Mouse (Mus musculus) thymus, adult 2 months (tissue): ENCODE measurements around the gene Chn2. TPM values are rescaled to one million over a fixed set of nuclear protein-coding genes. Genes with fewer than 3 reads are reported as not detected.
"Not testable (repeated sequence)": the region's sequence is repeated elsewhere in the genome, so short reads cannot be mapped to it uniquely, and the experiment has no call there.

Experiments
- DNase-seq: peaks from one replicate; pipeline ENCODE4 v3.0.0; 2021
- H3K27ac ChIP-seq: fragments of 200-500 bp; 2 replicates; pipeline ENCODE4 v1.5.1; 2012; ENCODE audit warnings: low read length, control low read depth; ENCODE audit not compliant: control insufficient read depth, insufficient read depth
- H3K27me3 ChIP-seq: fragments of 200-500 bp; 2 replicates; pipeline ENCODE4 v1.6.1; 2012; ENCODE audit warnings: mild to moderate bottlenecking, low read length, moderate library complexity, mixed read lengths; ENCODE audit not compliant: control insufficient read depth, insufficient read depth
- H3K36me3 ChIP-seq: fragments of 200-500 bp; 2 replicates; pipeline ENCODE4 v1.6.1; 2012; ENCODE audit warnings: mild to moderate bottlenecking, low read length, moderate library complexity; ENCODE audit not compliant: control insufficient read depth, insufficient read depth
- H3K4me1 ChIP-seq: fragments of 200-500 bp; replicated peaks from 2 replicates; pipeline ENCODE4 v1.6.1; 2012; ENCODE audit warnings: low read length; ENCODE audit not compliant: control insufficient read depth, insufficient read depth
- H3K4me3 ChIP-seq: fragments of 200-500 bp; 2 replicates; pipeline ENCODE4 v1.5.1; 2012; ENCODE audit warnings: mild to moderate bottlenecking, low read length, control low read depth, moderate library complexity; ENCODE audit not compliant: control insufficient read depth, insufficient read depth
- CTCF ChIP-seq: fragments of 200-500 bp; IDR thresholded peaks from 2 replicates; pipeline ENCODE4 v1.5.1; 2012; ENCODE audit warnings: mild to moderate bottlenecking, control low read depth, low read length, moderate library complexity, borderline replicate concordance; ENCODE audit not compliant: control insufficient read depth, poor library complexity, insufficient read depth; ENCODE audit errors: extremely low read depth
- POLR2A ChIP-seq: fragments of 200-500 bp; IDR thresholded peaks from 2 replicates; pipeline ENCODE4 v1.6.1; 2012; ENCODE audit warnings: mild to moderate bottlenecking, low read length, control low read depth, moderate library complexity; ENCODE audit not compliant: control insufficient read depth, poor library complexity, insufficient read depth; ENCODE audit errors: extremely low read depth
- WGBS: fragments of 180-500 bp; shearing (Covaris S2); methylation state at CpG from one replicate; pipeline ENCODE4 v1.1.7; 2018; 5-methylcytosine and 5-hydroxymethylcytosine counted together
- polyA plus RNA-seq: library from polyadenylated mRNA; depleted of rRNA; stranded (reverse); fragments of >200 nt; gene quantifications from 2 replicates; pipeline ENCODE4 v1.2.3, GENCODE M21; 2012

The Chn2 gene
- polyA plus RNA-seq, 1 experiment = 7.6 TPM

GRCm38 (mm10) chr6:54171385-54171784 lies 132.0 kb downstream of the Chn2 start:
- Histone ChIP-seq H3K27me3 (no peaks in the 10 kb centered on the region), H3K36me3 (no peaks in the 10 kb centered on the region), H3K4me3 (no peak overlapping the region), H3K27ac (no peak overlapping the region), H3K4me1 (no peaks in the 10 kb centered on the region)
- WGBS = 96% methylated on average over 6 of the region's 6 CpGs
- no peak for DNase-seq
- TF ChIP-seq CTCF = no peak
- TF ChIP-seq POLR2A = no peak

- 97% methylated on average over 8 of the region's 8 CpGs for WGBS
- TF ChIP-seq CTCF (no peak), POLR2A (no peak)
- no peak overlapping the region for H3K4me3 ChIP-seq
- H3K27me3 ChIP-seq = no peaks in the 10 kb centered on the region
- no peak overlapping the region for H3K27ac ChIP-seq
- no peaks in the 10 kb centered on the region for H3K4me1 ChIP-seq
- DNase-seq = no peak
- H3K36me3 ChIP-seq = no peaks in the 10 kb centered on the region
Measured at GRCm38 (mm10) chr6:54175473-54176215, 136.3 kb downstream of the Chn2 start.

- H3K27ac ChIP-seq, H3K4me1 ChIP-seq, H3K27me3 ChIP-seq, DNase-seq, H3K4me3 ChIP-seq, H3K36me3 ChIP-seq: not testable (repeated sequence)
- 97% methylated on average over 6 of the region's 6 CpGs for WGBS
Measured at GRCm38 (mm10) chr6:54177081-54177480, 137.7 kb downstream of the Chn2 start.

GRCm38 (mm10) chr6:54179056-54179873 lies 139.9 kb downstream of the Chn2 start:
- no peak for DNase-seq
- Histone ChIP-seq H3K27me3 (no peaks in the 10 kb centered on the region), H3K27ac (no peak overlapping the region), H3K4me3 (no peak overlapping the region), H3K36me3 (no peaks in the 10 kb centered on the region), H3K4me1 (no peaks in the 10 kb centered on the region)
- TF ChIP-seq POLR2A (no peak), CTCF (no peak)
- 97% methylated on average over 1 of the region's 1 CpGs for WGBS

GRCm38 (mm10) chr6:54179874-54180212 lies 140.5 kb downstream of the Chn2 start:
- Histone ChIP-seq H3K4me3 (no peak overlapping the region), H3K36me3 (no peaks in the 10 kb centered on the region), H3K27ac (no peak overlapping the region), H3K4me1 (no peaks in the 10 kb centered on the region), H3K27me3 (no peaks in the 10 kb centered on the region)
- TF ChIP-seq CTCF (no peak), POLR2A (no peak)
- 73% methylated on average over 6 of the region's 6 CpGs for WGBS
- DNase-seq = no peak

GRCm38 (mm10) chr6:54183825-54184578 lies 144.6 kb downstream of the Chn2 start:
- Histone ChIP-seq H3K4me3 (no peak overlapping the region), H3K27me3 (no peaks in the 10 kb centered on the region), H3K36me3 (no peaks in the 10 kb centered on the region), H3K4me1 (no peaks in the 10 kb centered on the region), H3K27ac (no peak overlapping the region)
- no peak for TF ChIP-seq CTCF
- DNase-seq = no peak
- 88% methylated on average over 14 of the region's 14 CpGs for WGBS
